Mouse (Mus musculus) kidney, postnatal 36 days (tissue): Measurements from ENCODE around the gene Zbtb20.

Source experiments
- DNase-seq, 2 experiments: peaks; one replicate each; pipeline ENCODE4 v3.0.0; 2021 to 2022; ENCODE audit warnings: mixed read lengths in 2 of 2

Zbtb20 gene

GRCm38 (mm10) chr16:43363751-43364515 lies 488.3 kb downstream of the Zbtb20 start:
- DNase-seq = peak; percentile 70 to 87

- DNase-seq = no peak
Measured at GRCm38 (mm10) chr16:43364516-43364910, 488.8 kb downstream of the Zbtb20 start.

GRCm38 (mm10) chr16:43365277-43365676 lies 489.6 kb downstream of the Zbtb20 start:
- no peak for DNase-seq

DNA sequence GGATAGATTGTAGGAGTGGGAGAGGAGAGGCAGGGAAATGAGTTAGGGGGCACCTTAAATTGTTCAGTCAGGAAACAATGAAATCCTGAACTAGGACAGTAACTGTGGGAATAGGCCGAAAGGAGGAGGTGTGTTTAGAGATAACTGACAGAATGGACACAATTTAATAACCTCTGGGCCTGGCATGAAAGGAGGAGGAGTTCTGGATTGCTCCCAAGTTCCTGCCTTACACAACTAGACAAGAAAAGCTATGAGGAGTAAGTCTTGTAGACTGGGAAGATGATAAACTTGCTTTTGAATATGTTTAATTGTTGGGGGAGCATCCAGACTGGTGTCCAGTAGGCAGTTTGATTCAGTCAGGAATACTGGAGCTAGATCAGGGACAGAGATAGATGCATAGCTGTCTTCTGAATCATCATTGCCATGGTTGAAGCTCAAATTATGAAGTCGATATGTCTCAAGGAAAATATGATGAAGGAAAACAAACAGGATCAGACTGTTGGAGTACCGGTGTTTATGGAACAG lies 494.9 kb downstream of the Zbtb20 start:
- DNase-seq = no peak

- no peak for DNase-seq
Measured at GRCm38 (mm10) chr16:43376782-43377181, 501.1 kb downstream of the Zbtb20 start.

GRCm38 (mm10) chr16:43379351-43380325 lies 504.0 kb downstream of the Zbtb20 start:
- DNase-seq = no peak

GRCm38 (mm10) chr16:43381183-43381582 lies 505.5 kb downstream of the Zbtb20 start:
- DNase-seq = no peak

GRCm38 (mm10) chr16:43383149-43383740 lies 507.6 kb downstream of the Zbtb20 start:
- DNase-seq = no peak

DNA sequence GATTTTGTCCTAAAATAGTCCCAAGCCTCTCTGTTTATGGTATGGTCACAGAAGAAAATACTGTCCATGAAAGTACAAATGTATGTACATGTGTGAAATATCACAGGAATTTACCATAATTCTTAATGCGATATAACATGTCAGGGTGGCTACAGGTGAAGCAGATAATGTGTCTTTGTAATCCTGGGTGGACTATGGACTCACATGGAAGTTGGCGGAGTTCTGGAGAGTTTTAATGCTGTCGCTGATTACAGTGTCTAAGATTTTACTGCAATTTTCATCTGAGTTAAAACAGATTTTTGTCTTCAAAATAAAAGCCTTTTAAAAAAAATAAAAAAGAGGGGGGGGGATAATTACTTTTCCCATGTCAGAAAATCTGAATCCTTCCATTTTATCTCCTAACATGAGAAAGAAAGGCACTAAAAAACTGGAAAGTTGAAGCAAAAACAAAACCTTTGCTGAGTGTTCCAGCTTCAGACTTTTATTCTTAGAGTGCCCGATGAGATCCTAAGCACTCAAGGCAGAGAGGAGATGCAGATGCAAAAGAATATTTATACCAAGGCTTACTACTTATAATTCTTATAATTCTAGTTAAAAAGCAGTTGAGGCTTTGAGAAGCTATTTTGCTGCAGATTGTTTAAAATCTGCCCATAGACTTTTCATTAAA lies 509.4 kb downstream of the Zbtb20 start:
- DNase-seq = no peak

DNA sequence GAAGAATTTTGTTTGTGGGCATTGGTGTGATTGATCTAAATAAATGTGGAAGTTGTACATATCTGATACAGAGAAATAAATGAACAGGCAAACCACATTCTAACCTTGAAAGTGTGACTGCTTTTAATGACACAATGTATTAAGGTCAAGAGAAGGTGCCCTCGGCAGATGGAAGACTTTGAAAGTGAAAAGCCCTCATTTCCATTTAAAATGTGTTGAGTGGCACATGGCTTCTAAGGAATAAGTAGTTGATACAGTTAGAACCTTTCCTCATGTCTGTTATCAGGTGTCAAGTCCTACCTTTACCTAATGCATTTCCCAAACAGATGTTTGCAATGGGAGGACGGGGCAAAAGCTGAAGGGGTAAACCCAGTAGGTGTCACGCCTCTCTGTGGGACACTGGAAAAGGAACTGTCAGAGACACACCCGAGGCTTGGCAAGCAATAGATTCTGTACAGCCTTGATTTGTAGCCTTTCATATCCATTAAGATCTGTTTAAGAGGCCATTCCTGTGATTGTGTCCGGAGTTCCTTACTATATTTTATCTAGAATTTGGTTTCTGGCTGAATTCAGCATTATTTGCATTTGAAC lies 510.0 kb downstream of the Zbtb20 start:
- DNase-seq = no peak

DNA sequence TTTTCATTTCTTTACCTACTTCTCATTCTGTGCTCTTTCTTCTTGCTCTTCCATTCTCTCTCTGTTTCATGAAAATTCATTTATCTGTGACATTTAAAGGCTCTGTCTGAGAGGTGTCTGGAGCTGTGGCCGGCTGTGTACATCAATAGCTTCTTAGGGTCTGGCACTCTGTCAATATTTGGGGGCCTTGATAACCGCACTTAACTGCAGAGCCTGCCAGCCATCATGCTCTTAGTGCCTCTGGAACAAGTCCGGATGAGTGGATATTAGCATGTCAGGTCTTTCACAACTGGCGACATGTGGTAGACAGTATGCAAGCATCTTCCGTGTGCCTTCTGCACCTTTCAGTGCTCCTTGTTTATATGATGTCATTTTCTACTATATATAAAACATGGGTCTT lies 510.7 kb downstream of the Zbtb20 start:
- no peak for DNase-seq

- DNase-seq = no peak
Measured at GRCm38 (mm10) chr16:43388389-43388788, 512.7 kb downstream of the Zbtb20 start.

GRCm38 (mm10) chr16:43390387-43390786 lies 514.7 kb downstream of the Zbtb20 start:
- no peak for DNase-seq

- DNase-seq = no peak
Measured at GRCm38 (mm10) chr16:43393382-43393781, 517.7 kb downstream of the Zbtb20 start.

DNA sequence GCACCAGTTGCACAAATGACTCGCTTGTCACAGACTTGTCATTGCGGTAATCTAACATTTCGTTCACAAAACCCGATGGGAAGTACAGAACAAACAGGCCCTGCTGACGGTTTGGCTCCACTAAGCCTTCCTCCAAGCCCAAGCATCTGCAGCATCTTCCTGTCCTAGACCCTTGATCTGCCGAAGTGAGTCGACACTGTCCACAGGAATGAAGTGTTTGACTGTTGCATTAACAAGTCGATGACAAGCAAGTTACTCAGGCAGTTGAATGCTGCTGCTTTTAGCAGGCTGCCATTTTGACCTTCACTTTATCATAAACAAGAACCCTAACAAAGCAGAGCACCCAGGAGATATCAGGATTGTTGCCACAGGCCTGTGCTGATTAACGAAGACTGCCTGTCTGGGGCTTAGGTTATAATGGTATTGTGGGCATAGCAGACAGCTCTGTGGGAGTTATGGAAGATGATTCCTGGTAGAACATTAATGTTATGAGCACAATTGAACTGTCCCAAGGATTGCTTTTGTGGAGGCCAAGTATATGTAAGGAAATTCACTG lies 518.4 kb downstream of the Zbtb20 start:
- DNase-seq = no peak

DNA sequence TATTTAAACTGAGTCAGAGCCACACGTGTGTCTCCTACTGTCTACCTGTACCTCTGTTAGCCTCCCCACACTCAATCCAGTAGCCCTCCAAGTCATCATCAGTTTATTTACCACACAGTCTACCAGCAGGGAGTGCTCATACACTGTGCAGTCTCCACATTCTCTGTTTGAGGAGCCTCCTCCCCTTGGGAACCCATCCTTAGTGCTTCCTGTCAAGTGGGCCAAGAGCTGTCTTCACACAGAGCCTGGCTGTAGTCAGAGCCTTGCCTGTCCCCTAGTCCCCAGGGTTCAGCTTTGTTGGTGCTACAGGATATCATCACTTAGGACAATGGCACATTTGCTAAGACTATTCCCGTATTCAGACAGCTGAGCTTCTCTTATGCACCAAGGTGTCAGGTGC lies 519.1 kb downstream of the Zbtb20 start:
- peak; percentile 55 to 56 for DNase-seq

- DNase-seq = no peak
Measured at GRCm38 (mm10) chr16:43396849-43397628, 521.4 kb downstream of the Zbtb20 start.

DNA sequence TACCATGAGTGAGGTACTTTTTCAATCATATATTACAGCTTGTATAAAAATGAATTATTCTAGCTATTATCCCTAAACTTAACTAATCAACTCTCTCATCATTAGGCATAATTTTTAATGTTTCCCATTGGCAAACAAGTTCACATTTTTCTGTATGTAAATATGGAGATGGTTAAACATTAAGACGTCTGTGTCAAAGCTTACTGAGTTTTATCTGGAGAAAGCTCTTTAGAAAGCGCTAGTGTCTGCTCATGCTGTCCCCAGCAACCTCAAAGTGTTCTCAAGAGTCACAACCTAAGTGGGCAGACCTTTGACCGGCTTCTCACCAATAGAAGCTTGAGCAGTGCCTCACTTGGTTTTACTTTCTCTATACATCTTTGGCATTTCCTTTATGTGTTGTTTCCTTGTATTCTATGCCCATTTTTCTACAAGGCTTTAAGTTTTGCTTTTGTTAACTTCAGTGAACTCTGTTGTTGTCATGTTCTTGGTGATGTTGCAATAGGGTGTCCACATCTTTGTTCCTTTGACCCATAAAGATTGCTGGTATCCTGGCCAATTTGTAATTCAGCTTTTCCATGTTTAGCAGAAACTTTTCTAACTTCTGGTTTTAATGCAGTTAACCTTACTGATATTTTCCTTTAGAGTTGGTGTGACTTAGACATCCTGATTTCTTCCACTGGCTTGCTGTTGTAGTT lies 522.1 kb downstream of the Zbtb20 start:
- peak in 1 of 2 experiments; percentile 37 for DNase-seq

GRCm38 (mm10) chr16:43399428-43399827 lies 523.7 kb downstream of the Zbtb20 start:
- no peak for DNase-seq

GRCm38 (mm10) chr16:43400046-43400445 lies 524.4 kb downstream of the Zbtb20 start:
- DNase-seq = no peak
